Mouse (Mus musculus) limb, embryonic 11.5 days (tissue): ENCODE measurements at regions not wholly inside any gene's neighbourhood (a gene's known extent, or its start where the extent isn't known, plus 50 kb on each side); places are given as distances from the start of the nearest gene placed in this dataset.

Source experiments
- ATAC-seq: fragments of 200-750 bp; cut with Nextera tagmentation; 2 replicates; pipeline ENCODE4 v1.8.0; 2017; ENCODE audit warnings: low read depth; ENCODE audit not compliant: insufficient number of reproducible peaks, low FRiP score, low TSS enrichment
- DNase-seq: peaks from one replicate; pipeline ENCODE4 v3.0.0-alpha.2; 2015; ENCODE audit warnings: low spot score
- H3K27ac ChIP-seq: fragments of 300-500 bp; sonication (generic); replicated peaks from 2 replicates; pipeline ENCODE4 v1.5.1; 2014; ENCODE audit warnings: low read depth, mild to moderate bottlenecking, low read length
- H3K27me3 ChIP-seq: fragments of 300-500 bp; sonication (generic); 2 replicates; pipeline ENCODE4 v1.6.1; 2014; ENCODE audit warnings: mild to moderate bottlenecking, low read length, mixed read lengths; ENCODE audit not compliant: control insufficient read depth, insufficient read depth
- H3K36me3 ChIP-seq: fragments of 300-500 bp; sonication (generic); 2 replicates; pipeline ENCODE4 v1.6.1; 2014; ENCODE audit warnings: mild to moderate bottlenecking, low read length, moderate library complexity, mixed read lengths; ENCODE audit not compliant: control insufficient read depth, insufficient read depth
- H3K4me1 ChIP-seq: fragments of 300-500 bp; sonication (generic); 2 replicates; pipeline ENCODE4 v1.6.1; 2014; ENCODE audit warnings: low read length, mixed read lengths; ENCODE audit not compliant: control insufficient read depth, insufficient read depth
- H3K4me2 ChIP-seq: fragments of 300-500 bp; sonication (generic); 2 replicates; pipeline ENCODE4 v1.6.1; 2014; ENCODE audit warnings: low read depth, mild to moderate bottlenecking, moderate library complexity; ENCODE audit not compliant: severe bottlenecking
- H3K4me3 ChIP-seq: fragments of 300-500 bp; sonication (generic); 2 replicates; pipeline ENCODE4 v1.5.1; 2014; ENCODE audit warnings: low read depth, low read length
- H3K9ac ChIP-seq: fragments of 300-500 bp; sonication (generic); 2 replicates; pipeline ENCODE4 v1.6.1; 2014; ENCODE audit warnings: mild to moderate bottlenecking, low read length
- H3K9me3 ChIP-seq: fragments of 300-500 bp; sonication (generic); 2 replicates; pipeline ENCODE4 v1.6.1; 2016; ENCODE audit warnings: low read length; ENCODE audit not compliant: control insufficient read depth

DNA sequence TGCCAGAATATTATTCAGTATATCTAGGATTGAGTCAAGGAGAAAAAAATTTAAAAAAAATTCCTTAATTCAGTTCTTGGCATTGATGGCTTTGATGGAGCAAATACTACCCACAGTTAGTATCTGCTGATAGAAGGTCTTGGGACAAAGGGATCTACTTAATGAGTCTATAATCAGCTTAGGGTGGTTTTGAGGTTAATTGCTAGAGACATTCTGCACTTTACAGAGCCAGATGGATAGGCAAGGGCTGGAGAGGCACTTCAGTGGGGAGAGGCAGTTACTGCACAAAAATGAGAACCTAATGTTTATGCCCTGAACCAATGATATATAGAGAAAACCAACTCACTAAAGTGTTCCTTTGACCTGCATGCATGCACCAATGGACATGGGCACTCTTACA is 51.8 kb upstream of the Lsm8 start:
- H3K4me2 ChIP-seq: no peak overlapping the region
- H3K9ac ChIP-seq: no peak overlapping the region
- DNase-seq (no peak), ATAC-seq (no peak)
- no peak overlapping the region for H3K4me3 ChIP-seq
- no peaks in the 10 kb centered on the region for H3K27me3 ChIP-seq
- H3K9me3 ChIP-seq: no peaks in the 10 kb centered on the region
- no peak overlapping the region for H3K27ac ChIP-seq
- no peaks in the 10 kb centered on the region for H3K4me1 ChIP-seq
- H3K36me3 ChIP-seq: no peaks in the 10 kb centered on the region
